Mouse (Mus musculus) bone marrow, adult 2 months (tissue): ENCODE results near the gene Rrp12.

Experiments
- CTCF ChIP-seq: fragments of 200-500 bp; IDR thresholded peaks from 2 replicates; pipeline ENCODE4 v1.5.1; 2011; ENCODE audit warnings: low read length, control low read depth; ENCODE audit not compliant: control insufficient read depth, insufficient read depth
- POLR2A ChIP-seq: fragments of 200-500 bp; IDR thresholded peaks from 2 replicates; pipeline ENCODE4 v1.6.1; 2011; ENCODE audit warnings: low read depth, mild to moderate bottlenecking, control low read depth, low read length, borderline replicate concordance; ENCODE audit not compliant: control insufficient read depth

DNA sequence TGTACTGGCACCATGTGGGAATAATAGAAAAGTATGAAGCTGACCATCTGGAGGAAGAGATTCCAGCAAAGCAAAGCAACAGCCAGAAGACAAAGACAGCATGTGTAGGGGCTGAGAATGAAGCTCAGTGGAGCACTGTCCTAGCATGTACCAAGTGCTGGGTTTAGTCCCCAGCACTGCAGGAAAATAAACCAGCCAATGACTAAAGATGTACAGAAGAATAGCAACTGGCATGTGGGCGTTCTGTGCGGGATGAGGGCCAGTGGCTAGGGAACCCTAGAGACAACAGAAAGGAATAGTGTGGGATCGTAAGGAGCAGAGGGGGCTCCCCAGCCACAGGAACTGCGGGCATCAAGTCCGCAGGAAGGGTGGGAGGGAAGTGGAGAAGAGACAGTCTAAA, 26.7 kb downstream of the Rrp12 start:
- TF ChIP-seq POLR2A (no peak), CTCF (no peak)
